Mouse (Mus musculus) small intestine, adult 2 months (tissue): Measurements from ENCODE around the gene Gphn.

Experiments used
- CTCF ChIP-seq: fragments of 200-500 bp; IDR thresholded peaks from 2 replicates; pipeline ENCODE4 v1.5.1; 2012; ENCODE audit warnings: low read depth, mild to moderate bottlenecking, control low read depth, inconsistent platforms, low read length, moderate library complexity, mixed read lengths; ENCODE audit not compliant: insufficient replicate concordance, insufficient read length; ENCODE audit errors: extremely low read depth
- POLR2A ChIP-seq: fragments of 200-500 bp; IDR thresholded peaks from 2 replicates; pipeline ENCODE4 v1.6.1; 2012; ENCODE audit warnings: low read depth, mild to moderate bottlenecking, control low read depth, inconsistent platforms, low read length, moderate library complexity

- TF ChIP-seq CTCF (no peak), POLR2A (no peak)
Observed at GRCm38 (mm10) chr12:78639466-78639865, 413.3 kb downstream of the Gphn start.
